Mouse (Mus musculus): ENCODE measurements around the gene Sbds. TPM values are rescaled to one million over a fixed set of nuclear protein-coding genes. Genes with fewer than 3 reads are reported as not detected.

Sbds gene
- 69.5 and 76.7 TPM in 2 replicates for polyA plus RNA-seq (2016; fragmentation: Nextera tagmentation; extraction: Ambion mirVana)

DNA sequence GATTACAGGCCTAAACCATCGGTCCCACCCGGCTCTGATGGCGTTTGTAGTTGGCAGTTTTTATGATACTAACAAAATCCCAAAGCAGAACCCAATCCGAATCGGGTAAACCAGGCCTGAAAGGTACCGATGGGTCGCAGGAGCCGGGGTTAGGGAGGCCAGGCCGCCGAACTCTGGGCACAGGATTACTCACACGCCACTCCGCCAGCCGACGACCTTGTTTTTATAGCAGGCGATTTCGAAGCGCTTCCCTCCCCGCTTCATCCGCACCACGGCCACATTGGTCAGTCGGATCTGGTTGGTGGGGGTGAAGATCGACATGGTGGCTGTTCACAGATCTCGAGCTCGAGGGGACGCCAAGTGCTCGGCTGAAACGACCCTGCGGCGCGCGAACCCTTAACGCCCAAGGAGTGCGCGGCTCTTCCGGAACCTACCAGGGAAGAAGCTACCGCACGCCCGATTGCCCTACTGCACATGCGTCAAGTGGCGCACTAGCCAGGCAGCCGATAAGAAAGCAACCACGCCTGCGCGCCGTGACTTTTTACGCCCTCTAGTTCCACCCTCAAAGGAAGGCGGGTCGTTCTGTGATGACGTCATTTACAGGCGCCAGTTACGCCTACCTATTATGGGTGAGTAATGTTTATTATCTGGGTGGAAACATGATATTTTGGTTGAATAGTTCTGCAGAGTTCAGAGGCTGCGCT is at the start of gene Sbds, which contains the start of gene Tyw1:
Gene Sbds (minus strand): TSS at position 514 of the 704 bp plus-strand sequence.
Gene Tyw1 (plus strand): TSS at position 603 of the 704 bp plus-strand sequence.
- Histone ChIP-seq H3K27me3 (ENCODE audit: poor library complexity, severe bottlenecking) (no peaks in the 10 kb centered on the region), H3K4me1 (peaks cover 27% of the 10 kb centered on the region), H3K4me3 (peak within 1 kb of the TSS; percentile 80), H3K9me3 (no peaks in the 10 kb centered on the region), H3K36me3 (replicated peaks) (peaks cover 52% of the 10 kb centered on the region), H3K27ac (peak within 1 kb of the TSS; percentile 91)
- under 1% methylated on average over 52 of the region's 52 CpGs for WGBS
- DNase-seq (ENCODE audit: extremely low spot score, low spot score), result peak; percentile 97

DNA sequence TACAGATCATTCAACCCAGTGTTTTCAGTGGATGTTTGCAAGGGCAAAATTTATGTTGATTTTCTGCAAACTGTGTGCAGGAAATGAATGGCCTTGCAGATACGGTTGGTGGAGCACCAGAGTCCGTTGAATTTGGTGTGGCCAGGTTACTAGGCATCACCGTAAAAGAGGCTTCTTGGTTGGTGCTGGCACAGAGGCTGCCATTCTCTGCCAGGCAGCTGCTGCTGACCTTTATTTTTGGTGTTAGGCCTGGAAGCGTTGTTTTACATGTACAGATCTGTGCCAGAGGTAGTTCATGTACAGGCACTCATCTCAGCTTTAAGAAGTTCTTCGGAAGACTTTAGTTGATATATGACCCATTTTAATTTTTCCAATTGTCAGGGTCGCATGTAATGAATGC is 48.3 kb upstream of the Sbds start:
- H3K4me1 ChIP-seq, result no peaks in the 10 kb centered on the region
- no peak for DNase-seq (ENCODE audit: extremely low spot score, low spot score)
- WGBS, result 92% methylated on average over 6 of the region's 6 CpGs
- peaks cover 91% of the 10 kb centered on the region for H3K36me3 ChIP-seq (replicated peaks)
- no peaks in the 10 kb centered on the region for H3K9me3 ChIP-seq
- H3K27me3 ChIP-seq (ENCODE audit: poor library complexity, severe bottlenecking), result no peaks in the 10 kb centered on the region
- no peak overlapping the region for H3K4me3 ChIP-seq
- no peak overlapping the region for H3K27ac ChIP-seq

DNA sequence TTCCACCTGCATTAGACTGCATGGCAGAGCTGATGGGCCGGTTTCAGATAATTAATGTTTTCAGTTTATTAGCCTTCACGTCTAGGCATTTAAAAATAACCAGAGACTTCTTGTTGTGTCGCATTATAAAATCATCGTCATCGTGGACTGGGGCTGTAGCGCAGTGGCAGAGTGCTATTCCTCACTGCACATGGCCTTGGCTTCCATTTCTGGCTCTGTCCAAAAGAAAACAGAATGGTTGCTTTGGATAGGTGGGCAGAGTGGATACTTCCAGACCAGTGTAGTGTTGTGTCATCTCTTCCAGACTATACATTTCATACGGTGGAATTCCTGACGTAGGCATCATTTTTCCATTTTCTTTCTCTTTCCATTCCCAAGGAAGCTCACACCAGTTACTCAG is 44.2 kb upstream of the Sbds start:
- Histone ChIP-seq H3K27ac (no peak overlapping the region), H3K36me3 (replicated peaks) (peaks cover 92% of the 10 kb centered on the region), H3K4me1 (no peaks in the 10 kb centered on the region), H3K27me3 (ENCODE audit: poor library complexity, severe bottlenecking) (no peaks in the 10 kb centered on the region), H3K4me3 (no peak overlapping the region), H3K9me3 (no peaks in the 10 kb centered on the region)
- no peak for DNase-seq (ENCODE audit: extremely low spot score, low spot score)
- 96% methylated on average over 8 of the region's 8 CpGs for WGBS

DNA sequence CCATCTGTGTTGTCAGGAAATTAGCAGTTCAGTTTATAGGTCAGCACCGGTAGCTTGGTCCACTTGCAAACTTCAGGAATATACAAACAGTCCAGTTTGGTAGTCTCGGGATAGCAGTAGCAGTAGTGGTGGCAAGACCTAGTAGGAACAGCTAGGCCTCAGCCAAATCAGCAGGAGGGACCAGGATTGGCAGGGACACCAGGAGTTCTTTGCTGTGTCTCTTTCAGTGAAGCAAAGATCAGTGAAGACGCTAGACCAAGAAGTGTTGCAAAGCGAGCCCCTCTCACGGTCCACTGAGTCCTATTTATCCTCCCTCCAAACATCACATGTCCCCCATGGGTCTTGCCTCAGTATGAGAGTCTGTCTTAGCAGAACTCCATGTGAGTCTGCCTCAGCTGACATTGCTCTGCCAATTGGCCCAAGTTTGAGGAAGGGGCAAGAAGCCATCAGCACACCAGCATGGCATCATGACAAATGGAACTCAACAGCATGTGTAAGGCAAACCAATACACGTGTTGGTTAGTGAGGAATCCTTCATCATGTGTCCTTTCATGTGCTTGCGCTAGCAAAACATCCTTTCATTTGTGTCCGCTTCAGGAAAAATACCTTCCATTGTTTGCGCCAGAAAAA is 43.6 kb upstream of the Sbds start:
- H3K9me3 ChIP-seq, result no peaks in the 10 kb centered on the region
- no peak overlapping the region for H3K27ac ChIP-seq
- 95% methylated on average over 9 of the region's 9 CpGs for WGBS
- H3K27me3 ChIP-seq (ENCODE audit: poor library complexity, severe bottlenecking), result no peaks in the 10 kb centered on the region
- peaks cover 92% of the 10 kb centered on the region for H3K36me3 ChIP-seq (replicated peaks)
- no peak for DNase-seq (ENCODE audit: extremely low spot score, low spot score)
- H3K4me1 ChIP-seq, result no peaks in the 10 kb centered on the region
- no peak overlapping the region for H3K4me3 ChIP-seq

DNA sequence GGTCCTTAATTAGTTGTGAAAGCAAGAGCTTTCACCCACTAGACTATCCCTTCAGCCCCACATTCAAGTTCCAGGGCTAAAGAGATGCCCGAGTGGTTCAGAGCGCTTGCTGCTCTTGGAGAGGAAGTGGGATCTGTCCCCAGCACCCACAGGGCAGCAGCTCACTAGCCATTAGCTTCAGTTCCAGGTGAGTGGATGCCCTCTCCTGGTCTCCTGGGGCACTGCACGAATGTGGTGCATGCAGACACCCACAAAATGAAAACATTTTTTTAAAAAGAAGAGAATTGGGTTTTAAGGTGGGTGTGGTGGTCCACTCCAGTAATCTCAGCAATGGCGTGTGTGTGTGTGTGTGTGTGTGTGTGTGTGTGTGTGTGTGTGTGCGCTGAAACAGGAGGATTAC is 40.7 kb upstream of the Sbds start:
- Histone ChIP-seq H3K27me3 (ENCODE audit: poor library complexity, severe bottlenecking) (no peaks in the 10 kb centered on the region), H3K36me3 (replicated peaks) (peaks cover 93% of the 10 kb centered on the region), H3K4me1 (no peaks in the 10 kb centered on the region), H3K27ac (no peak overlapping the region), H3K4me3 (no peak overlapping the region), H3K9me3 (no peaks in the 10 kb centered on the region)
- WGBS, result 82% methylated on average over 5 of the region's 5 CpGs
- DNase-seq (ENCODE audit: extremely low spot score, low spot score), result no peak

DNA sequence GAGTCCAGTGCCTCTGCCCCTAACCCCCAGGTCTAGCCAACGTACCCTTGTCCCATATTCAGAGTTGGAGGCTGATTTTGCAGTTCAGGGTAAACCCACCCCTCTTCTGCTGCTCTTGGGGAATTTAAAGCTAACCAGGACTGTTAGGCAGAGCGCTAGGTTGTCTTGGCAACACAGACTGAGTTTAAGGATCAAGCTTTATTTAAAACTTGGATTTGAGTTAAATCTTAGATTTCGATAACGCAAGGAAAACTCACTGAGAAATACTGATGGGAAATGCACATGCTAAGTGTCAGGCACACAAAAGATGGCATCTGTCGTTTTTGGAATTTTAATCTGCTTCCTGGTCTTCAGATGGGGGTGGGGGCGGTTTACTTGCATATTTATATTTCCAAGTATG is 39.3 kb upstream of the Sbds start:
- H3K27me3 ChIP-seq (ENCODE audit: poor library complexity, severe bottlenecking), result no peaks in the 10 kb centered on the region
- no peaks in the 10 kb centered on the region for H3K4me1 ChIP-seq
- no peak for DNase-seq (ENCODE audit: extremely low spot score, low spot score)
- WGBS, result 96% methylated on average over 6 of the region's 6 CpGs
- H3K27ac ChIP-seq, result no peak overlapping the region
- peaks cover 93% of the 10 kb centered on the region for H3K36me3 ChIP-seq (replicated peaks)
- no peak overlapping the region for H3K4me3 ChIP-seq
- peaks cover 7% of the 10 kb centered on the region for H3K9me3 ChIP-seq

DNA sequence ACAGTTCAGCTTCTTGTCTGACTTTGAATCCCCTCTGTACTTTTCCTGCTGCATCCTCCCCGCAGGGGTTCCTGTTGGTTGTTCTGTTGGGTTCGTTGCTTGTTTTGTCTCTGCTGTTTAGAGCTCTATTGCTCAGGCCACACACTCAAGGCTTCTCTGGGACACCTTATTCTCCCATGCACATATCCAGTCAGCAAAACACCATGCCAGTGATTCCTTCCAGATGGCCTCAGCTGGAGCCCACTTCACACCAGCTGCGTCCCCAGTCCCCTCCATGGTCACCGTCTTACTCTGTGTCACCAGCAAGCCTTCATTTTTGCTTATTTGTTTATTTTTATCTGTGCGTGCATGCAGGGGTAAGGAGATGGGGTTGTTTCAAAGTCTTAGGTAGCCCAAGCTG is 38.6 kb upstream of the Sbds start:
- H3K4me1 ChIP-seq, result no peaks in the 10 kb centered on the region
- H3K9me3 ChIP-seq, result peaks cover 8% of the 10 kb centered on the region
- H3K27ac ChIP-seq, result no peak overlapping the region
- WGBS, result 89% methylated on average over 5 of the region's 5 CpGs
- no peaks in the 10 kb centered on the region for H3K27me3 ChIP-seq (ENCODE audit: poor library complexity, severe bottlenecking)
- DNase-seq (ENCODE audit: extremely low spot score, low spot score), result no peak
- H3K36me3 ChIP-seq (replicated peaks), result peaks cover 93% of the 10 kb centered on the region
- H3K4me3 ChIP-seq, result no peak overlapping the region

DNA sequence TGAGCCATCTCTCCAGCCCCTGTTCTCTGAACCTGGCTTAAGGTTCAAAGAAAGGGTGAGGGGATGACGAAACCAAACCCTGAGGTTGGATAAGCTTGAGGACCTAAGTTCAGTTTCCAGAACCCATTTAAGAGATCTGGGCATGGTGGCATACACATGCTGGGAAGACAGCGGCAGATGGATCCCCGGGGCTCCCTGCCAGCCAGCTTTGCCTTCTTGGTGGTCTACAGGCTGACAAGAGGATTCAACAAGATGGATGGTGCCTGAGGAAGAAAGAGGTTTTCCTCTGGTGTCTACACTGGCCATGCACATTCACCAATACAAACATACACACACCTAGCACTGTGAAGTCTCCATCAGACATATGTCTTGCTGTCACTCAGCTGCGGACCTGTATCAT is 37.6 kb upstream of the Sbds start:
- Histone ChIP-seq H3K4me1 (no peaks in the 10 kb centered on the region), H3K9me3 (peaks cover 8% of the 10 kb centered on the region), H3K4me3 (no peak overlapping the region), H3K27me3 (ENCODE audit: poor library complexity, severe bottlenecking) (no peaks in the 10 kb centered on the region), H3K36me3 (replicated peaks) (peaks cover 93% of the 10 kb centered on the region), H3K27ac (no peak overlapping the region)
- no peak for DNase-seq (ENCODE audit: extremely low spot score, low spot score)
- WGBS, result 97% methylated on average over 4 of the region's 4 CpGs

DNA sequence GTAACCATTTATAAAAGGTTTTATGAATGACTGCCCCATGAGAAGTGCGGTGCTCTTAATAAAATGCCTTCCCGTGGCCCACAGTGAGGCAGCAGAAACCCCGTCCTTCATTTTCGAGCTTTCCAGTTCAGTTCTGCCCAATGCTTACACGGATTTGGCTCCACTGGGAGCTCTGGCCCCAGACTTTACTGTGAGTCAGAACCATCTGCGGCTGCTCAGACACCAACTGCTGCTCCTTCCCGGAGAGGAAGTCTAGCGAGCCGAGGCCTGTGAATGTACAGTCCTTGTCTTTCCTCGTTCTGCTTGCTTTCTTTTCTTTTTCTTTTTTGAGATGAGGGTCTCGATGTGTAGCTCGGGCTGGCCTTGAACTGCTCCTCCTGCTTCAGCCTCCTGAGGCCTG is 35.4 kb upstream of the Sbds start:
- Histone ChIP-seq H3K27ac (no peak overlapping the region), H3K4me1 (no peaks in the 10 kb centered on the region), H3K27me3 (ENCODE audit: poor library complexity, severe bottlenecking) (no peaks in the 10 kb centered on the region), H3K36me3 (replicated peaks) (peaks cover 93% of the 10 kb centered on the region), H3K9me3 (peaks cover 8% of the 10 kb centered on the region), H3K4me3 (no peak overlapping the region)
- no peak for DNase-seq (ENCODE audit: extremely low spot score, low spot score)
- 97% methylated on average over 12 of the region's 12 CpGs for WGBS

DNA sequence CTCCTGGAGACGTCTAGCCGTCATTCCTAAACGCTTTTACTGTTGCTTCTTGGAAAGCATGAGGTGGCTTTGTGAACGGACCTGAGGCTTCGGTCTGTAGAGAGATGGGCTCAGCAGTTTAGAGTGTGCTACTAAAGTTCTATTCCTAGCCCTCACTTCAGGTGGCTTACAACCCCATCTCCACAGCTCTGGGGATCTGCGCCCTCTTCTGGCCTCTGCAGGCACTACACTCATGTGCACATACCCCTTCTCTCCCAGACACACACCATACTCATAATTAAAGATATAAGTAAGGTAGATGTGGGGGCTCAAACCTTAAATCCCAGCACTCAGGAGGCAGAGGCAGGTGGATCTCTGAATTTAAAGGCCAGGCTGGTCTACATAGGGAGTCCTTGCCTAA is 34.9 kb upstream of the Sbds start:
- no peaks in the 10 kb centered on the region for H3K27me3 ChIP-seq (ENCODE audit: poor library complexity, severe bottlenecking)
- H3K36me3 ChIP-seq (replicated peaks), result peaks cover 96% of the 10 kb centered on the region
- 97% methylated on average over 6 of the region's 6 CpGs for WGBS
- DNase-seq (ENCODE audit: extremely low spot score, low spot score), result no peak
- no peak overlapping the region for H3K4me3 ChIP-seq
- peaks cover 8% of the 10 kb centered on the region for H3K9me3 ChIP-seq
- no peaks in the 10 kb centered on the region for H3K4me1 ChIP-seq
- H3K27ac ChIP-seq, result no peak overlapping the region

DNA sequence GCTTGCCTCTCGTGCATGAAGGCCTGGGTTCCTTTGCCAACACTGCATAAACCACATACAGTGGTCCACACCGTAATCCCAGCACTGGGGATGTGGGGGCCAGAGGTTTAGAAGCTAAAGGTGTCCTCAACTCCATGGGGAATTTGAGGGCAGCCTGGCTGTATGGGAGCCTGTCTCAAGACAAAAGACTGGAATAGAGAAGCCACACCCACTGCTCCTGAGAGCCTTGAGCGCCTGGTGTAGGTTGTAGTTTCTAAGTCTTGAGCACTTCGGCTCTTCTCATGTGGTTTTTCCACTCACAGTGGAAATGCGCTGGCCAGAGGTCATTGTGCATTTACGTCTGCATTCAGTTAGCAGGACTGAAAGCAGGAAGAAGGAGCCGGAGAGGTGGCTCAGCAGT is 32.8 kb upstream of the Sbds start:
- Histone ChIP-seq H3K27ac (no peak overlapping the region), H3K9me3 (peaks cover 16% of the 10 kb centered on the region), H3K36me3 (replicated peaks) (peaks cover 99% of the 10 kb centered on the region)

DNA sequence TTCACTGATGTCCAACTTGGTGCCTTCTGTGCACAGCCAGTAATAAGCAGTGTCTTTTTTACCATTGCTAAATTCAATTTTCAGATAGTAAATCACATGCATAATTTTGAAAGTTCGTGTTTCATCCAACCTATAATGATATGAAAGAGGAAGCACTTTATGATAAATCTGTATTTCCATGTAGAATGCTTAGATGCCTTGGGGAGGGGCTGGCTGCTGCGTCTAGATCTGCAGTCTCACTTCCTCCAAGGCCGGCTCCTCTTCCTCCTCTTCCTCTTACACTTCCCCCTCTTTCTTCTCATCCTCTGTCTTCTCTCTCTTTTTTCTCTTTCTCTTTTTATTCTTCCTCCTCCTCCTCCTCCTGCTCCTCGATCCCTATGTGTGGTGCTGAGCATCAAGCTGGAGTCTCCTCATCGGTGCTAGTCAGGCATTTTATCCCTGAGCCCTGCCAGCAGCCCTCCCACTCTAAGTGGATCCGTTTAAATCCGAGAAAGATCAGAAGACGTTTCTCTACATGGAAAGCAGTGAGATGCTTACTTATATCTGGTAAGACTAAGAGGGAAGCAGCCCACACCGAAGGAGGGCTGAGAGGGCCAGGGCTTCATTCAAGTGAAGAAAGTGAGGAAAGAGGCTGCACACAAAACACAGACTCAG is 27.9 kb upstream of the Sbds start:
- Histone ChIP-seq H3K27ac (no peak overlapping the region), H3K36me3 (replicated peaks) (peaks cover 99% of the 10 kb centered on the region), H3K4me3 (no peak overlapping the region), H3K27me3 (ENCODE audit: poor library complexity, severe bottlenecking) (no peaks in the 10 kb centered on the region), H3K4me1 (no peaks in the 10 kb centered on the region), H3K9me3 (peaks cover 8% of the 10 kb centered on the region; the same call in 1 of the 2 replicates)
- WGBS, result 96% methylated on average over 9 of the region's 9 CpGs
- no peak for DNase-seq (ENCODE audit: extremely low spot score, low spot score)

More for the DNA sequence above, 32.8 kb upstream of the Sbds start:
- no peak for DNase-seq (ENCODE audit: extremely low spot score, low spot score)
- no peaks in the 10 kb centered on the region for H3K4me1 ChIP-seq
- H3K4me3 ChIP-seq, result no peak overlapping the region
- WGBS, result 93% methylated on average over 7 of the region's 7 CpGs
- H3K27me3 ChIP-seq (ENCODE audit: poor library complexity, severe bottlenecking), result no peaks in the 10 kb centered on the region

DNA sequence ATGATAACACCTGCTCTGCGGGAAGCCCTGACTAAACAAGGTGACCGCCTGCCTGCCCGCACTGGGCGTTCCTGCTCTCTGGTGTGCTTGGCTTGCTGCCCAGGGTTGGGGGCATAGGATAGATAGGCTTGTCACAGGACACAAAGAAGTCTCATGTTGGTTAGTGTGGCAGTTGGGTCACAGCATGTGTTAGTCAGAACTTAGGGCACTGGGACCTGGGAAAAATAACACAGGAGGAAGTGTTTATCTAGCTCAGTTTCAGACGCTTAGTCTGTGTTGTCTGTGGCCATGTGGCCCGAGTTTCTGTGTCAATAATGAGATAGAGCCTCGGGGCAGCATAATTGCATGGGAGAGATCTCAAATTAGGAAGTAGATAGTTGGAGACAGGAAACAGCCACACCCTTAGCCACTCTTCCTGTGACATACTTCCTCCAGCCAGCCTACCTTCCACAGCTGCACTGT is 22.7 kb upstream of the Sbds start:
- peaks cover 94% of the 10 kb centered on the region for H3K36me3 ChIP-seq (replicated peaks)
- DNase-seq (ENCODE audit: extremely low spot score, low spot score), result no peak
- 92% methylated on average over 7 of the region's 7 CpGs for WGBS

More for the DNA sequence above, 22.7 kb upstream of the Sbds start:
- no peaks in the 10 kb centered on the region for H3K9me3 ChIP-seq
- no peaks in the 10 kb centered on the region for H3K4me1 ChIP-seq
- no peak overlapping the region for H3K27ac ChIP-seq
- no peak overlapping the region for H3K4me3 ChIP-seq
- no peaks in the 10 kb centered on the region for H3K27me3 ChIP-seq (ENCODE audit: poor library complexity, severe bottlenecking)
